Mouse (Mus musculus): ENCODE results near the gene Prss57. TPM values are rescaled to one million over a fixed set of nuclear protein-coding genes. Genes with fewer than 3 reads are reported as not detected.

Prss57 gene
- 0.11 and 0.31 TPM in 2 replicates for polyA plus RNA-seq (2015; fragmentation: Nextera tagmentation; extraction: Ambion mirVana)

DNA sequence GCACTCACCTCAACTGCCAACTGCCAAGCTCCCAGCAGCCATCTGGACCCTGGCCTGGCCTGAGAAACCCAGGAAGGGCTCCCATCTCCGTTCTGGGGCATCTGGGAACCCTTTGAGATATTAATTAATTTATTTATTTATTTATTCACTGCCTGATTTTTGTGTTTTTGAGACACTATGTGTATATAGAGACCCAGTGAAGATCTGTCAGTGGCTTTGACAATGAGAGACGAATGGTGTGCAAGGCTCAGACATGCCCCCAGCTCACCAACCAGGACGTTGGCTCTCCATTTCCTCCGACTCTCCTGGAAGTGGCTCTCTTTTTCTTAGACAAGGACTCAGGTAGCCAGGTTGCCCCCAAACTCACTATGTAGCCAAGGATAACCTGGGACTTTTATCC is at the start of gene Prss57:
TSS of gene Prss57 (minus strand) at position 101 of the 400 bp plus-strand sequence.
- DNase-seq (ENCODE audit: low spot score) (no peak), ATAC-seq (no peak)
- TF ChIP-seq CTCF (IDR thresholded peaks at IDR 0.05) (no peak), EP300 (IDR thresholded peaks at IDR 0.05) (no peak)
- 71% methylated on average over 4 of the region's 4 CpGs for WGBS
- H3K4me3 ChIP-seq (ENCODE audit: low read depth, low read length): no peak within 1 kb of the TSS
- H3K4me1 ChIP-seq (ENCODE audit: insufficient read depth, low read depth, low read length): peaks cover 10% of the 10 kb centered on the region; the same call in 1 of the 2 replicates
- no peak within 1 kb of the TSS for H3K4me2 ChIP-seq (replicated peaks; ENCODE audit: low read depth, low read length)
- no peaks in the 10 kb centered on the region for H3K27me3 ChIP-seq (replicated peaks; ENCODE audit: insufficient read depth, low read length)
- no peaks in the 10 kb centered on the region for H3K36me3 ChIP-seq (ENCODE audit: insufficient read depth, low read length)
- no peak within 1 kb of the TSS for H3K27ac ChIP-seq (ENCODE audit: low read length)
- no peak within 1 kb of the TSS for H3K9ac ChIP-seq (replicated peaks; ENCODE audit: low read depth)
- no peaks in the 10 kb centered on the region for H3K9me3 ChIP-seq (ENCODE audit: low read length)

- H3K9ac ChIP-seq (replicated peaks; ENCODE audit: low read depth): no peak overlapping the region
- DNase-seq (ENCODE audit: low spot score): no peak
- H3K9me3 ChIP-seq (ENCODE audit: low read length): no peaks in the 10 kb centered on the region
- ATAC-seq: no peak
- WGBS: 89% methylated on average over 3 of the region's 3 CpGs
- TF ChIP-seq EP300 (IDR thresholded peaks at IDR 0.05) (no peak), CTCF (IDR thresholded peaks at IDR 0.05) (no peak)
- H3K27me3 ChIP-seq (replicated peaks; ENCODE audit: insufficient read depth, low read length): no peaks in the 10 kb centered on the region
- peaks cover 3% of the 10 kb centered on the region; the same call in 1 of the 2 replicates for H3K4me1 ChIP-seq (ENCODE audit: insufficient read depth, low read depth, low read length)
- no peak overlapping the region for H3K4me3 ChIP-seq (ENCODE audit: low read depth, low read length)
- peak overlapping the region; percentile 88 for H3K27ac ChIP-seq (ENCODE audit: low read length)
- peak overlapping the region; percentile 62; the same call in 1 of the 2 replicates for H3K4me2 ChIP-seq (replicated peaks; ENCODE audit: low read depth, low read length)
- no peaks in the 10 kb centered on the region for H3K36me3 ChIP-seq (ENCODE audit: insufficient read depth, low read length)
These were observed 49.3 kb upstream of the Prss57 start for GRCm38 (mm10) chr10:79840091-79840490.

GRCm38 (mm10) chr10:79838151-79838550 is 47.4 kb upstream of the Prss57 start:
- Histone ChIP-seq H3K9me3 (ENCODE audit: low read length) (no peaks in the 10 kb centered on the region), H3K36me3 (ENCODE audit: insufficient read depth, low read length) (no peaks in the 10 kb centered on the region), H3K4me3 (ENCODE audit: low read depth, low read length) (no peak overlapping the region), H3K9ac (replicated peaks; ENCODE audit: low read depth) (no peak overlapping the region), H3K4me1 (ENCODE audit: insufficient read depth, low read depth, low read length) (peaks cover 3% of the 10 kb centered on the region; the same call in 1 of the 2 replicates), H3K27ac (ENCODE audit: low read length) (no peak overlapping the region), H3K27me3 (replicated peaks; ENCODE audit: insufficient read depth, low read length) (no peaks in the 10 kb centered on the region), H3K4me2 (replicated peaks; ENCODE audit: low read depth, low read length) (no peak overlapping the region)
- 21% methylated on average over 2 of the region's 2 CpGs for WGBS
- DNase-seq (ENCODE audit: low spot score) (no peak), ATAC-seq (no peak)
- TF ChIP-seq EP300 (IDR thresholded peaks at IDR 0.05): no peak
- no peak for TF ChIP-seq CTCF (IDR thresholded peaks at IDR 0.05)

DNA sequence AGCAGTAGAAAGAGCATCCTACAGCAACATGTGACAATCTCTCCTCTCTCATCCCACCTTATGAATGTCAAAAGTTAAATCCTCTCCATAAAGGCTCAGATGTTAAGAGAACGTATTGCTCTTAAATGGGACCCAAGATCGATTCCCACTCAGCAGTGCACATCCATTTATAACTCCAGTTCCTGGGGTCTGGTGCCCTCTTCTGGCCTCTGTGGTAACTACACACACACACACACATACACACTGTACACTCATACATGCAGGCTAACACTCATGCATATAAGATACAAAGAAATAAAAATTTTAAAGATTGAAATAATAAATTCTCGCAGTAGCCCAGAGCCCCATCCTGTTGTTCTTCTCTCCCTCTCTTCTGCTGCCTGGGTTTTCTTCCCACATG is 46.2 kb upstream of the Prss57 start:
- Histone ChIP-seq H3K9me3 (ENCODE audit: low read length) (no peaks in the 10 kb centered on the region), H3K4me2 (replicated peaks; ENCODE audit: low read depth, low read length) (no peak overlapping the region), H3K4me3 (ENCODE audit: low read depth, low read length) (no peak overlapping the region), H3K36me3 (ENCODE audit: insufficient read depth, low read length) (no peaks in the 10 kb centered on the region), H3K27me3 (replicated peaks; ENCODE audit: insufficient read depth, low read length) (no peaks in the 10 kb centered on the region), H3K4me1 (ENCODE audit: insufficient read depth, low read depth, low read length) (peaks cover 3% of the 10 kb centered on the region; the same call in 1 of the 2 replicates), H3K27ac (ENCODE audit: low read length) (no peak overlapping the region), H3K9ac (replicated peaks; ENCODE audit: low read depth) (no peak overlapping the region)
- no peak for DNase-seq (ENCODE audit: low spot score)
- WGBS: 99% methylated on average over 3 of the region's 3 CpGs
- no peak for TF ChIP-seq EP300 (IDR thresholded peaks at IDR 0.05)
- TF ChIP-seq CTCF (IDR thresholded peaks at IDR 0.05): peak; percentile 52
- no peak for ATAC-seq

DNA sequence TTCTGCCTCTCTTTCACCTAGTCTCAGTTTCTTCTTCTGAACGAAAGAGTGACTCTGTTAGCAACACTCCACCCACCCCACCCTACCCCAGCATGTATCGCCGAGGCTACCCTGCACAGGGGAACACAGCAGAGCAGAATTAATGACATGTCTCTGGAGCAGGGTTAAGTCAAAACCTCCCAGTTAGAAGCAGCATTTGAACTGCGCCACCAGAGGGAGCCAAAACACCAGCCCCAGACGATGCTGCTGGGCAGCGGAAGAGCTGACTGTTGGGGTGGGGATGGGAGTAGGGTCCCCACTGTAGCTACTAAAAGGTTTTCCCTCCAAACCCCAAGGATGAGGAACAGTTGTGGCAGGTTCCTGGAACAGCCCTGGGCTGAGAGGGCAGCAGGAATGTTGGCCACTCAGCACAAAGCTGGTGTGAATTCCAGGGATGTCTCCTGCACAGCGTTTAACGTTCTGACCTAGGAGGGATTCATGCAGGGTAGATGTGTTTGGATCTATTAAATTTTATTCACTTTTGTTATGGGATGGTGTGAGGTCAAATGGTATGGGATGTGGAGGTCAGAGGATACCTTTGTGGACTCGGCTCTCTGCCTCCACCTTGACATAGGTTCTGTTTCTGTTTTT is 44.1 kb upstream of the Prss57 start:
- H3K9ac ChIP-seq (replicated peaks; ENCODE audit: low read depth): no peak overlapping the region

GRCm38 (mm10) chr10:79832786-79833181 is 42.0 kb upstream of the Prss57 start:
- Histone ChIP-seq H3K9me3 (ENCODE audit: low read length) (no peaks in the 10 kb centered on the region), H3K27me3 (replicated peaks; ENCODE audit: insufficient read depth, low read length) (no peaks in the 10 kb centered on the region), H3K4me1 (ENCODE audit: insufficient read depth, low read depth, low read length) (no peaks in the 10 kb centered on the region), H3K27ac (ENCODE audit: low read length) (no peak overlapping the region), H3K4me3 (ENCODE audit: low read depth, low read length) (no peak overlapping the region), H3K36me3 (ENCODE audit: insufficient read depth, low read length) (no peaks in the 10 kb centered on the region), H3K4me2 (replicated peaks; ENCODE audit: low read depth, low read length) (no peak overlapping the region), H3K9ac (replicated peaks; ENCODE audit: low read depth) (no peak overlapping the region)
- ATAC-seq (no peak), DNase-seq (ENCODE audit: low spot score) (no peak)
- no peak for TF ChIP-seq CTCF (IDR thresholded peaks at IDR 0.05)
- no peak for TF ChIP-seq EP300 (IDR thresholded peaks at IDR 0.05)
- 61% methylated on average over 9 of the region's 9 CpGs for WGBS

More for the DNA sequence above, 44.1 kb upstream of the Prss57 start:
- H3K27ac ChIP-seq (ENCODE audit: low read length): no peak overlapping the region
- no peak overlapping the region for H3K4me3 ChIP-seq (ENCODE audit: low read depth, low read length)
- no peaks in the 10 kb centered on the region for H3K4me1 ChIP-seq (ENCODE audit: insufficient read depth, low read depth, low read length)
- peak; percentile 66 for ATAC-seq
- H3K9me3 ChIP-seq (ENCODE audit: low read length): no peaks in the 10 kb centered on the region
- H3K27me3 ChIP-seq (replicated peaks; ENCODE audit: insufficient read depth, low read length): no peaks in the 10 kb centered on the region
- no peak overlapping the region for H3K4me2 ChIP-seq (replicated peaks; ENCODE audit: low read depth, low read length)
- peak; percentile 84 for DNase-seq (ENCODE audit: low spot score)
- 15% methylated on average over 9 of the region's 9 CpGs for WGBS
- TF ChIP-seq EP300 (IDR thresholded peaks at IDR 0.05): no peak
- TF ChIP-seq CTCF (IDR thresholded peaks at IDR 0.05): peak; percentile 98
- H3K36me3 ChIP-seq (ENCODE audit: insufficient read depth, low read length): no peaks in the 10 kb centered on the region

Data from lung, postnatal 0 days (tissue).